Mouse (Mus musculus) lung, embryonic 16.5 days (tissue): ENCODE measurements around the gene Wls. TPM values are rescaled to one million over a fixed set of nuclear protein-coding genes. Genes with fewer than 3 reads are reported as not detected.

Experiments used
- ATAC-seq: fragments of 200-750 bp; cut with Nextera tagmentation; 2 replicates; pipeline ENCODE4 v1.8.0; 2017; ENCODE audit warnings: low read depth, mild to moderate bottlenecking, moderate library complexity
- H3K27ac ChIP-seq: fragments of 300-500 bp; sonication (generic); 2 replicates; pipeline ENCODE4 v1.5.1; 2014; ENCODE audit warnings: mild to moderate bottlenecking, control low read depth, low read length
- H3K27me3 ChIP-seq: fragments of 300-500 bp; sonication (generic); 2 replicates; pipeline ENCODE4 v1.6.1; 2014; ENCODE audit warnings: low read depth, low read length, mixed read lengths; ENCODE audit not compliant: control insufficient read depth, insufficient read depth
- H3K36me3 ChIP-seq: fragments of 300-500 bp; sonication (generic); 2 replicates; pipeline ENCODE4 v1.6.1; 2014; ENCODE audit warnings: low read length; ENCODE audit not compliant: control insufficient read depth, insufficient read depth
- H3K4me1 ChIP-seq: fragments of 300-500 bp; sonication (generic); replicated peaks from 2 replicates; pipeline ENCODE4 v1.6.1; 2014; ENCODE audit warnings: low read length, mixed read lengths; ENCODE audit not compliant: control insufficient read depth, insufficient read depth
- H3K4me2 ChIP-seq: fragments of 300-500 bp; sonication (generic); 2 replicates; pipeline ENCODE4 v1.6.1; 2014; ENCODE audit warnings: low read depth, low read length, control low read depth
- H3K4me3 ChIP-seq: fragments of 300-500 bp; sonication (generic); 2 replicates; pipeline ENCODE4 v1.5.1; 2014; ENCODE audit warnings: mild to moderate bottlenecking, low read length, control low read depth
- H3K9ac ChIP-seq: fragments of 300-500 bp; sonication (generic); 2 replicates; pipeline ENCODE4 v1.6.1; 2014; ENCODE audit warnings: low read length, control low read depth
- H3K9me3 ChIP-seq: fragments of 300-500 bp; sonication (generic); 2 replicates; pipeline ENCODE4 v1.6.1; 2016; ENCODE audit warnings: low read length; ENCODE audit not compliant: control insufficient read depth
- WGBS: fragments of 180-500 bp; shearing (Covaris S2); extraction: QIAGEN DNeasy Blood & Tissue Kit; methylation state at CpG from one replicate; pipeline ENCODE4 v1.1.7; 2014; 5-methylcytosine and 5-hydroxymethylcytosine counted together
- polyA plus RNA-seq: library from polyadenylated mRNA; unstranded; fragments of >200 nt; fragmentation: Nextera tagmentation; extraction: Ambion mirVana; gene quantifications from 2 replicates; pipeline ENCODE4 v1.2.1, GENCODE M21; 2015

The Wls gene
- polyA plus RNA-seq, 1 experiment from 2014 or later, result 190 TPM

DNA sequence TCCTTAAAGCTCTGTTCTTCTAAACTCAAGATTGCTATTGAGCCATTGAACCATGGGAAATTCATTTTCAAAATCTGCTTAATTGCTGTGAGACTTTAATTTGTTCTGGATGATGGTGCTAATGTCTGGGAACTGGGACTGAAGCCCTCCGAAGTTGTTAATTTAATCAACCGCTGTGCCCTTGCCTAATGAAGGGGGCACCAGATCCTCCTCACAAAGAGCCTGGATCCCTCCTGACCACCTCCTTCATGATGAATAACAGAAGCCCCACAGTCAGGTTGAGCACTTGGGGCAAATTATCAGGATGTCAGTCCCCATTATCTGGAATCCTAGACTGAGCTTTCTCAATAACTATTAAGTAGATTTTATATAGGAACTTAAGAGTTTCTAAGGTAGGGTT lies 12.0 kb downstream of the Wls start:
- Histone ChIP-seq H3K4me3 (no peak overlapping the region), H3K36me3 (no peaks in the 10 kb centered on the region), H3K9ac (no peak overlapping the region), H3K9me3 (no peaks in the 10 kb centered on the region), H3K4me2 (no peak overlapping the region), H3K4me1 (peaks cover 4% of the 10 kb centered on the region), H3K27ac (no peak overlapping the region), H3K27me3 (no peaks in the 10 kb centered on the region)
- ATAC-seq, result no peak
- 87% methylated on average over 2 of the region's 2 CpGs for WGBS

DNA sequence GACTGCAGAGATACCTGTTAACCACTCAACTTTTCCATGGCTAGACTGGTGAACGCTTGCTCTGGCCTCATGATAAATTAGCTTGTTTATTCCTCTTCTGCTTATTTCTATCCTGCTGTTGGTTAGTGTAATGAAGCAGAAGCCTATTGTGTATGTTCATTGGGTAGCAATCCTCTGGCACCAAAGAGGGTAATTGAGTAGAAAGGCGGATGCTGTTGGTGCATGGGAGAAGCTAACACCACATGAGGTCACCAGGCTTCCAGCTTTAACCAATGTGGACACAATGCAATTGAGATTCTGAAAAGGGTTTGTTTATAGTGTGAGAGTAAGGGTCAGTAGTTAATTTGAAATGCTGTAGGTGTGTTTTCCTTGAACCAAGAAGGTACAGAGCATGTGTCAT lies 12.5 kb downstream of the Wls start:
- no peaks in the 10 kb centered on the region; the same call in 1 of the 2 replicates for H3K4me1 ChIP-seq
- H3K4me3 ChIP-seq, result no peak overlapping the region
- ATAC-seq, result no peak
- no peak overlapping the region for H3K27ac ChIP-seq
- no peaks in the 10 kb centered on the region for H3K9me3 ChIP-seq
- H3K9ac ChIP-seq, result no peak overlapping the region
- WGBS, result 78% methylated on average over 2 of the region's 2 CpGs
- no peaks in the 10 kb centered on the region for H3K27me3 ChIP-seq
- H3K36me3 ChIP-seq, result no peaks in the 10 kb centered on the region
- H3K4me2 ChIP-seq, result no peak overlapping the region

DNA sequence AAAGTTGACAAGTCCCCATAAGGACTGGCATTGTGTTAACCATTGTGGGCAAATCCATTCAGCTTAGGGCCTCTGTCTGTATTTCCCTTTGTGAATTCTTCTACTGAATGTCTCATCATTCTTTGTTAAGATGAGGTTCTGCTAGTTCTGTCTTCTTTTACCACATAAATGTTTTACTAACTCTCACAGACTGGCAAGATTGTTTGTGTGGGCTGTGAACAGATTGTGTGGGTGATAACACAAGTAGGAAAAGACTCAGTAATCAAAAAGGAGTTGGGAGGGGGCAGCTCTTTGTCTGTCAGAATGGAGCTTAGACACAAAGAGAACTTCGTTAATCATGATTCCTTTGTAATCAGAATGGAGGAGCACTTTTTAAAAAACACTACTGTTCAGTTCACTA lies 17.6 kb downstream of the Wls start:
- no peaks in the 10 kb centered on the region for H3K27me3 ChIP-seq
- no peak overlapping the region for H3K27ac ChIP-seq
- H3K4me2 ChIP-seq, result no peak overlapping the region
- H3K4me1 ChIP-seq, result no peaks in the 10 kb centered on the region
- H3K9ac ChIP-seq, result no peak overlapping the region
- ATAC-seq, result no peak
- H3K4me3 ChIP-seq, result no peak overlapping the region
- no peaks in the 10 kb centered on the region for H3K9me3 ChIP-seq
- 73% methylated on average over 1 of the region's 1 CpGs for WGBS
- no peaks in the 10 kb centered on the region for H3K36me3 ChIP-seq

DNA sequence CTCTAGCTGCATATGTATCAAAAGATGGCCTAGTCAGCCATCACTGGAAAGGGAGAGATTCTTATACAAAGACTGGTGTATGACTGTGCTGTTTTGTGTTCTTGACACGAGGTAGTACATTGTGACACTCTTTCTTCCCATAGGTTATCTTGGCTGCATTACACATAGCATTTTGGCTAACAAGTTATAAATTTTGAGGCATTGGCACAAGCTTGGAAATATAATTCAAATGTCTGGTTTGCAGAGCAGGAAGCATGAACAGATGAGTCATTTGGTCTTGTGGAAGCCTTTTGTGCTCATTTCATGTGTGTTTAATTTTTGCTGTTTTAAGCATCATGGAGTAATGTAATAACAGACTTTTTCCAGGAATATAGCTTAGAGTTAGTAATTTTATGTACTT lies 26.2 kb downstream of the Wls start:
- no peak overlapping the region for H3K4me2 ChIP-seq
- 53% methylated on average over 1 of the region's 1 CpGs for WGBS
- H3K36me3 ChIP-seq, result no peaks in the 10 kb centered on the region
- H3K27ac ChIP-seq, result no peak overlapping the region
- no peaks in the 10 kb centered on the region for H3K27me3 ChIP-seq
- H3K9ac ChIP-seq, result no peak overlapping the region
- ATAC-seq, result no peak
- H3K9me3 ChIP-seq, result no peaks in the 10 kb centered on the region
- H3K4me1 ChIP-seq, result no peaks in the 10 kb centered on the region
- H3K4me3 ChIP-seq, result no peak overlapping the region

DNA sequence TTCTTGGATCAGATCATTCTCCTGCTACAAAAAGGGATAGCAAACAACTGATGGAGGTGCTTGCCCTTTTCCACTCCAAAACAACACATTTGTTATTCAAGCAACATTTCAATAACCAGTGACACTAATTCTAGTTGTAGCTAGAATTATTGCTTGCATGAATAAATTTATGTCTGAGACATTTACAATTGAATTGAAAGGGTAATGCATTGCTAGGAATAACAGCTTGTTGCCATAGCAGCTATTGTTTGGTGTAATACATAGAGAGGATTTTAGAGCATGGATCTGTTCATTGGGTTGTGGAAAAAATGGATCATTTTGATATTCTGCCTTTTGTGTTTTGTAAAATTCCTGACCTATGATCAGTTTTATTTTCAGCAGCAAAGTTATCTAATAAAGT lies 39.5 kb downstream of the Wls start:
- Histone ChIP-seq H3K4me3 (no peak overlapping the region), H3K36me3 (no peaks in the 10 kb centered on the region; the same call in 1 of the 2 replicates), H3K9ac (no peak overlapping the region), H3K9me3 (no peaks in the 10 kb centered on the region), H3K4me1 (no peaks in the 10 kb centered on the region), H3K27me3 (no peaks in the 10 kb centered on the region), H3K27ac (no peak overlapping the region), H3K4me2 (no peak overlapping the region)
- ATAC-seq, result no peak

DNA sequence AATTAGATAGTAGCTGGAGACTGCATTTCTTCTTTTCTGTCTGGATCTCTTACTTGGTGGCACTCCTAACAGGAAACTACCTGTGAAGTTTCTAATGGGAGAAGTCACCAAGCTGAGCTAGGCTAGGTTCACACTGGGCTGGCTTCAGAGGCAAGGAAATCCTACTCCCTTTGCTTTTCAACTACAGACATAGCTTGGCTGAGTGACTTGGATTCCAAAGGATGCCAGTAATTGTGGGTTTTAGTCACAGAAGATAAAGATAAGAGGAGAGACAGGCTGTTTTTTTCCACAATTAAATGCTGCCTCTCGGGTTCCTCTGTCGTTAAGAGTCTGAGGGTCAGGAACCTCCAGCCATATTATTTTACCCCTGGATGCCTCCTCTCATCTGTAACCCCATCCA lies 43.9 kb downstream of the Wls start:
- 45% methylated on average over 2 of the region's 2 CpGs for WGBS

DNA sequence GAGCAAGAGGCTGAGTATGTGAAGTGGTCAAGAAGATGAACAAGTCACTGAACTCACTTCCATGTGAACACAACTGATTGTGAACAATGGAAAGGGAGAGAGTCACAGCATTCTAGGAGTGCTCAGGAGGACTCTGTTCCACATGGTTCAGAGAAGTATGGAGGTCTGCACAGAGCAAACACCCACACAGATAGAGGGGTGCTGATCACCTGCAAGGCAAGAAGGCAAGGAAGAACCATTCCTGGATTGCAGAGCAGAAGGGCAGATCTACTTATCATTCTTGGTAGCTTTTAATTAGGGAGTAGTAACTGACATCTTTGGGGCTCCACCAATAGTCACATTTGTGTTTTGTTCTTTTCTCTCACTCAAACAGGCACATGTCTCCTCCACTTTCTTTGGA lies 45.3 kb downstream of the Wls start:
- peak overlapping the region; percentile 41 for H3K27ac ChIP-seq
- H3K4me3 ChIP-seq, result no peak overlapping the region
- peaks cover 16% of the 10 kb centered on the region for H3K4me1 ChIP-seq
- no peaks in the 10 kb centered on the region for H3K9me3 ChIP-seq
- peak; percentile 32 for ATAC-seq
- no peak overlapping the region for H3K9ac ChIP-seq
- no peaks in the 10 kb centered on the region for H3K27me3 ChIP-seq
- no peaks in the 10 kb centered on the region; the same call in 1 of the 2 replicates for H3K36me3 ChIP-seq
- no peak overlapping the region for H3K4me2 ChIP-seq

More for the DNA sequence above, 43.9 kb downstream of the Wls start:
- Histone ChIP-seq H3K27ac (no peak overlapping the region), H3K9ac (no peak overlapping the region), H3K4me2 (no peak overlapping the region), H3K4me1 (peaks cover 16% of the 10 kb centered on the region), H3K4me3 (no peak overlapping the region), H3K27me3 (no peaks in the 10 kb centered on the region), H3K36me3 (no peaks in the 10 kb centered on the region; the same call in 1 of the 2 replicates), H3K9me3 (no peaks in the 10 kb centered on the region)
- ATAC-seq, result no peak

DNA sequence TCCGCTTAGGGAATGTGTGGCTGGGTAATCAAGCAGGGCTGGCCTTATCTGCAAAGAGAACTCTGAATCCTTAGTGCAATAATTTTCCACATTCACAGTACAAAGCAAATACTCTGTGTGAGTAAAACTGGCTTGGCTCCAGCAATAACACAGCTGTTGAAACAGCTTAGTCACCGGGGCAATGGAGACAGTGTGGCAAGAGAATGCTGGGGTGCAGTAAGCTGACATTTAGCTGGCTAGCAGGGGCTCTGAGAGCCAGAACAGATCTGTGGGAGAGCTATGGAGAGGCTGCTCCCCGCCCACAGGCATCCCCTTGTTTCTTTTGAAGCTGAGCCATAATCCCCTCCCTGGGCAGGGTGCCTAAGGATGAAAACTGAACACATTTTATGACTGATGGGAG lies 45.8 kb downstream of the Wls start:
- no peak overlapping the region for H3K9ac ChIP-seq
- peak; percentile 97 for ATAC-seq
- peak overlapping the region; percentile 36; the same call in 1 of the 2 replicates for H3K27ac ChIP-seq

DNA sequence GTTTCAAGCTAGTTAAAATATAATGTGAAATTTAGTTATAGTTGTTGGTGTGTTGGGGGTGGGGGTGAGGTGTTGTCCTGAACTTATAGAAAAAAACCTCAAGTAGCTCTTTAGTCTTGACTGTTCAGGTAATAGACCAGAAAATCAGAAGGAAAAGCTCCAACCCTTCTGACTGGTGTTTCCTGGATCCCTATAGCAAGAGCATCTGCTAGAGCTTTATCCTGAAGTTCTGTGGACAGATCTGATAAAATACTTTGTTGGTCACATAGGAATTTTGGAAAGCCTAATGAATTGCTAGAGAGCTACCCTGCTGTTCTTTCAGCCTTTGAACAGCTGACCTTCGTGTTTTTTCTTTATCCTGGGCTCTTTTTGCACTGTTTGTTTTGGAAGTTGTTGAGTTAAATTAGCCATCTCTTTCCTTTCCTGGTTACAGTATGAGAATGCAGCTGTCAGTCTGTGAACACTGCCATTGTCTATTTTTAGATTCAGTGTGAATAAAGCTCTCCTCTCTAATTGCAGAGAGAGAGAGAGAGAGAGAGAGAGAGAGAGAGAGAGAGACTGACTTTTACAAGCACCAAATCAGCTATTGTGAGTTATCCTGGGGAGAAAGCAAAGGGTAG lies 46.4 kb downstream of the Wls start:
- Histone ChIP-seq H3K27ac (no peak overlapping the region; the same call in 1 of the 2 replicates), H3K4me3 (no peak overlapping the region), H3K4me2 (no peak overlapping the region), H3K27me3 (no peaks in the 10 kb centered on the region), H3K9me3 (no peaks in the 10 kb centered on the region), H3K36me3 (no peaks in the 10 kb centered on the region; the same call in 1 of the 2 replicates), H3K4me1 (peaks cover 16% of the 10 kb centered on the region), H3K9ac (no peak overlapping the region)
- WGBS, result 14% methylated on average over 1 of the region's 1 CpGs
- no peak for ATAC-seq

More for the DNA sequence above, 45.8 kb downstream of the Wls start:
- Histone ChIP-seq H3K4me1 (peaks cover 16% of the 10 kb centered on the region), H3K4me3 (no peak overlapping the region), H3K36me3 (no peaks in the 10 kb centered on the region; the same call in 1 of the 2 replicates), H3K4me2 (no peak overlapping the region), H3K9me3 (no peaks in the 10 kb centered on the region), H3K27me3 (no peaks in the 10 kb centered on the region)
- 8% methylated on average over 3 of the region's 3 CpGs for WGBS
